Mouse (Mus musculus): ENCODE data around the gene Vwa5b1.

Vwa5b1 gene

DNA sequence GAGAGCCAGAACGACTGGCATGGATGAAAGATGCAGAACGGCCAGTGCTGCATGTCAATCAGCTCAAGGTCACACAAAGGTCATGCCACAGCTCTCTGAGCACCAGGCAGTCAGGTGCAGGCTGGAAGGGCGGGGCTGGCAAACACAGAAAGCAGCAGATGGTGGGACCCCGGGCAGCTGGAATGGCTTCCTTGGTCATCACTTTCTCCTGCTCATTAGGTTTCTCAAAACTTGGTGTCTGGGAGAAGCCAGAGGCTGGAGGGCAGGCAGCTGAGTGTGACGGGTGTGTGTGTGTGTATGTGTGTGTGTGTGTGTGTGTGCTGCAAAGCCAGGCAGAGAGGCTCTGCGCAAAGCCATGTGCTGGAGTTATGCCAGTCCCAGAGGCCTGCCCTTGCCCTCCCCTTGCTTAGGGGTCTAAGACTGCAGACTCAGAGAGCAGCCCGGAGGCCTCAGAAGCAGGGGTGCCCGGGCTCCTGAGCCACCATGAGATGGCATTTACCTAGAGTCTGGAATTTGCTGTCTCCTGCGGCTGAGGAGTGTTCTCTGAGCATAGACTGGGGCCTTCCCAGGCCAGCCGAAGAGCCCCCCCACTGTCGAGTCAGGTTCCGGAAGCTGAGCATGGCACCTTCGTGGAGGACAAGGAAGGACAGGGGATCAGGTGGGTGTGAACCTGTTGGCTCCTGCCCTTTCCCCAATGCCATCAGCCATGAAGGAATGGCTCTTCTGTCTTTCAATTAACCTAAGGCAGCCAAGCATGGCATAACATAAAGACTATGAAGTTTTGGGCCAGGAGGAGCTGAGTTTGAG is 60.7 kb downstream of the Vwa5b1 start:
- DNase-seq, result peak; percentile 70

DNA sequence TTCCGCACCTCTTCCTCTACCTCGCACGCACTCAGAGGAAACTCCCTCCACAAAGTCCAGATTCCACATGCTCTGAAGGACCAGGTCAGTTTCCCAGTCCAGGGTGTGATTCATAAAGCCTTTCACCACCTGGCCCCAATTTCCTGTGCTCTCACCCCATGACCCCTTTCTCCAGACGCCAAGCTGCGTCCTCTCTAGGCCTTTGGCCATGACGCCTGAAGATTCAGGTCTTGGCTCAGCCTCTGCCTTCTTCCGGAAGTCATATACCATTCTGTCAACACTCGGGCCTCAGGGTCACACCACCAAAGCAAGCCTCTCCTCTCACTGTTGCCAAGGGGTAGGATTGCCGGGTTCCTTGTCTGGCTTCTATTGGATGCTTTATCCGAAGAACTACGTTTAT is 65.8 kb downstream of the Vwa5b1 start:
- DNase-seq, result peak; percentile 78

DNA sequence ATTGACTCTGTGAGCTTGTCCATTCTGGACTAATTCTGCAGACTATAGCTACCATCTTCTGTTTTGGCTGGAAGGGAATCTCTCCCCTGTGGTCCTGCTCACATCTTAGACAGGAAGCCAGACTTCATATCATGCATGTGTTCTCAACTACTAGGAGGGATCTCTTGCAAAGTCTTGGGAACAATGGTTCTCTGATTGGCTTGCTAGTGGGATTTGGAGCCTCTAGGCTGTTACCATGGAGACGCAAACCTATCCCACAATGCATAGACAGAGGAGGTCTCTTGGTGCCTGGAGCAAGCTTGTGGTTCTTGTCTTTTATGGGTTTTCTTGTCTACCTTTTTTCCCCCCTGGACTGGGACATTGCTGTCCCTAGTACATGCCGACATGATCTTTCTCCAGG is 67.4 kb downstream of the Vwa5b1 start:
- DNase-seq, result no peak

DNA sequence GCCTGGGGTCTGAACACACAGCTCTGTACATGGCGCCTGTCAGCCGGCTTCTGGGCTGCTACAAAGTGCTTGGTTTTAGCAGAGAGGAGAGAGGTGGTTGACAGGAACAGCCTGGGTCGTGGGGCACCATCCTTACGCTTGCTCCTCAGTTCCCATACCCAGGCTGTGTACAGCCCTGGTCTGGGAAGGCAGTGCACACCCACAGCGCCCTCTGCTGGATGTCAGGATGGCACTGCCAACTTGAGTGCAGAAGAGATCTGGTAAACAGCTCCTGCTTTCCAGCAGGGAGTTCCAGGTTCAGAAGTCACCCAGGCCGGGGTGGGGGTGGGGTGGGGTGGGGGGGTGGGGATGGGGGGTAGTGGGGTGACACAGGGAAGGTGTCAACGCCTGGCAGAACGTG is 73.7 kb downstream of the Vwa5b1 start:
- DNase-seq, result peak; percentile 74

DNA sequence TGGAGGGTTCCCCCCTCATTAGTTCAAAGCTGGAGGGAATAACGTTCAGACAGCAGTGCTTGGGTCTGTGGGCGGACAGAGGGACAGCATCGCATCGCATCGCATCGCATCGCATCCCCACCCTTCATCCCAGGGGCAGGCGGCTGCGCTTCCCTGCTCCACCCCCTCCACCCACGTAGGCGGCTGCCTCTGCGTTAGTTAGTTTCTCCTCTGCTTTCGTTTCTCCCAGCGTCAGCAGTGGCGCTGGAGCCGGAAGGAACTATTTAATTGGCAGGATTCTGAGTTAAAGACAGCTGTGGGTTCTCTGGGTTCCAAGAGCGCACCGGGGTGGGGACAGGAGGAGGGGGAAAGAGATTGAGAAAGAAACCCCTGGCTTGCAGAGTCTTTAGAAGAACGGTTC is 80.2 kb downstream of the Vwa5b1 start:
- DNase-seq, result peak; percentile 31

DNA sequence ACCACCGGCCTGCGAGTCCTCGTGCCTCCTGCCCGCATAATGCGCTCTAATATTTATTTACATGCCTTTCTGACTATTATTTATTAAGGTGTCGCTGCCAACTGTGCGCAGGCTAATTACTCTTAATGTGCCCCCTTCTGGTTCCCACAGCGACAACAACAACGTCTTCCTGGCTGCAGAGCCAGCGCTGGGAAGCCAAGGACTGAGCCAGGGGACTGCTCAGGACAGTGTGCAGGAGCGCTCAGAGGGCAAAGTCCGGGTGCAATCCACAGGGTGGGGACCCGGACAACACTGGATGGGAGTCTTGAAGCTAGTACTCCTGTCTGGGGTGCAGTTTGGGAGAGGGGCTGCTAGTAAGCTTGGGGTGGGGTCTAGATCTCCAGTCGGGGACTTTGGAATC is 80.8 kb downstream of the Vwa5b1 start:
- peak; percentile 28 for DNase-seq

DNA sequence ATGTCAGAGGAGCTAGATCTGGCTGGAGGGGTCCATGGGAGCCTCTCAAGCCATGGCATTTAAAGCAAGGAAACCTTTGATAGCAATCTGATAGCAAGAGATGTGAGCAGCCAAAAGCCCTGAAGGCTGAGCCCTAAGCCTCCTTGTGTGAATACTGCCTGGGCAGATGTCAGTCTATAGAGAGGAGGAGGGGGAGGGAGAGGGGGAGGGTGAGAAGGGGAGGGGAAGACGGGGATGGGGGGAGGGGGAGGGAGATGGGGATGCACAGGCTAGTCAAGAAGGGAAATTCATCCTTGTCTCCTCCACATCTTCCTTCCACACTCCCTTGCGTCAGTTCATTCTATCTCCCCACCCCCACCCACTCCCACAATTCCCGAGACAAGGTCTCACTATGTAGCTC is 81.4 kb downstream of the Vwa5b1 start:
- no peak for DNase-seq

DNA sequence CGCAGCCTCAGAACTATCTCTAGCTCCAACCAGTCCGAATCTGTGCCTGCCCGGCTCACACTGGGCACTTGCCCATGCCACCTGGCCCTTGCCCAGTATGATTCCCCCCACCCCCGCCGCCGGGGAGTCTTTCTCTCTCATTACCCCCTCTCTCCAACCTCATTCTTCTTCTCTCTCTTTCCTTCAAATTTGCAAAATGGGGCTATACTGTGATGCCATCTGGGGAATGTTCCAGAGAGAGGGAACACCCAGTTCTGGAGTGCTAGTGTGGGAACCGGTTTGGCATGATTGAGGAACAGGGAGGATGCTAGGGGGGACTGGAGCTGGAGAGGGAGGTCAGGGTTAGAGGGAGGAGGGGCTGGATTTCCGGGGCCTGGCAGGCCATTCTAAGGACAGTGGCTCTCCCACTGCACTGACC is 82.2 kb downstream of the Vwa5b1 start:
- no peak for DNase-seq

DNA sequence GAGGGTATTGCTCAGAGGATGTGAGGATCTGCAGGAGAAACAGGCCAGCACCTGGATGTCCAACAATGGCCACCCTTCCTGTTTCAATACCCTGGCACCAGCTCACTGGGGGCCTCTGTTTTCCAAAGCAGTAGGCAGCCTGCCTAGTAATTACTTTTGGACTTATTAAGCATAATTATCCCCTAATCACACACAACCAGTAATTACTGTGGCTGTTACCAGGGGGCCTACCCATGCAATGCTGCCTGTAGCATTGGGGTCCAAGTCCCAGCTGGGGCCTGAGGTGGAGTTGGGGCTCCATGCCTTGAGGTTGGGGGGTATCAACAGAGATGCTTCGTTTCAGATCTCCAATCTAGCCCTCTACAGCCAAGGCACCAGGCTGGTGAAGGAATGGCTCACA is 82.6 kb downstream of the Vwa5b1 start:
- DNase-seq, result no peak

DNA sequence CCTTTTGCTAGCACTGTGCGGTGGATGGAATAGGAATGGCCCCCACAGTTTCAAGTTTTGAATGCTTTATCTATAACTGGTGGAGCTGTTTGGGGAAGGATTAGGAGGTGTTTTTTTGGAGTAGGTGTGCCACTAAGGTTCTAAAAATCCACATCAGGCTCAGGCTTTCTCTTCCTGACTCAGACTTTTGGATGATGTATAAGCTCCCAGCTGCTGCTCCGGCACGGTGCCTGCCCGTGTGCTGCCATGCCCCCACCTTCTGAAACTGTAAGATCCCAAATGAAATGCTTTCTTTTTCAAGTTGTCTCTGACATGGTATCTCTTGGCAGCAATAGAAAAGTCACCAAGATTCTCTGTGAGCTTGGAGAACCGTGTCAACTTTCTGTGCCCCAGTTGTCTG is 84.1 kb downstream of the Vwa5b1 start:
- no peak for DNase-seq

DNA sequence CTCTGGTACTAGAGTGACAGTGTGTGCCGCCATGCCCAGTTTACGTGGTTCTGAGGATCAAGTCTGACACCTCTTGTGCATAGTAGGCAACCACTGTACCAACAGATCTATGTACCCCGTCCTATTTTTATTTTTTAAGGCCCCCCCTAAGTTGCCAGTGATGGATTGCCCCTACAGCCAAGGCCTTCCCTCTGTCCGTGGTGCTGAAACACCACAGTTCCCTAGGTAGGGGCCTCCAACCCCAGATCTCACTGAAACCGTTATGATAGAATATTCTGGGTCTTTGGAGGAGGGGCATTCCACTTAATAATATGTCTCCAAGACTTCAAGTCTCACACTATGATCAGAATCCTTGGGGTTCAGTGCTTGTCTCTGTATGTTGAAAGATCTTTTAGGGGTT is 85.1 kb downstream of the Vwa5b1 start:
- DNase-seq, result no peak

DNA sequence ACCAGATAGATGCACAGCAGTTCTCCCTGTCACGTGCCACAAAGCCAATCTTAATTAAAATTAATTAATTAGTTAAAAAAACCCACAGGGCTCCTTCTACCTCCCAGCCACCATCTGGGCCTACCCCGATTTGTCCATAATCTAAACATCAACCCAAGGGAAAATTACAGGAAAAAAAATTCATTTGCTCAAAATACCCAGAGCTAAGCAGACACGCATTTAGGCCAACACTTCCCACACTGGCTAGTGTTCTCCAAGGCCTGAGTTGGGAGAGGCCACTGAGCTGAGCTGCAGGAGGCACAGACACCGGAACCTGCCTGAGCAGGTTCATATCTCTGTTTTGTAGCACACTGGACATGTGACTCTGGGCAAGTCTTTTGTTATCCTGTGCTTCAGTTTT is 86.7 kb downstream of the Vwa5b1 start:
- DNase-seq, result no peak

DNA sequence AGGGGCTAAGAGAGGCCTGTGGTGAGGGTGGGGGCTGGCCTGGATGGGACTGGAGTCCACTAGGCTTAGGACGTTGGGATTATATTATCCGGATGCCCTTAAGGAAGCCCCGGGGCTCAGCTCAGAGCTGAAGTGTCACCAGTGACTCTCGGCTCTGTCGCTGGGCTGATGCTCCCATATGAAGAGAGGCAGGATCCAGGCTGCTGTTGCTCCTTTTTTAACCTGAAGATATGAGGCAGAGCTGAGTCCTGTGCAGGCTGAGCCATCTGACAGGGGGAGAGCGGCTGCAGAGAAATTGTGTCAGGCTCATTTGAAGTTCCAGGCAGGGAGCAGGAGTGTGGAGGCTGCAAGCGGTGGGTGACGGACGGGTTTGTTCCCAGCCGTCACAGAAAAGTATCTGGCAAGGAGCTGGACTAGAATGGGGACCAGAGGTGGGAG is 87.5 kb downstream of the Vwa5b1 start:
- DNase-seq, result no peak

DNA sequence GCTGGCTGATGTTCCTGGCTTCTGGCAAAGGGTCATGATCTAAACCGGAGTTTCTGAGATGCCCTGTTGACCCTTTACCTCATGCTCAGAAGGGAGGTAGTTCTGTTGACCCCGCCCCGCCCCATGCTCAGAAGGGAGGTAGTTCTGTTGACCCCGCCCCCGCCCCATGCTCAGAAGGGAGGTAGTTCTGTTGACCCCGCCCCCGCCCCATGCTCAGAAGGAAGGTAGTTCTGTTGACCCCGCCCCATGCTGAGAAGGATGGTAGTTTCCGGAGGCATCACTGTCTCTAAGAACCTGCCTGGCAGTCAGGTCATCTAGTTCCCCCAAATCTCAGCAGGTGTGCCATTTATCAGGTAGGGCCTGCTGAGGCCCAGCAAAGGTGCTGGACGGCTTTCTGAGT is 88.1 kb downstream of the Vwa5b1 start:
- DNase-seq, result no peak

DNA sequence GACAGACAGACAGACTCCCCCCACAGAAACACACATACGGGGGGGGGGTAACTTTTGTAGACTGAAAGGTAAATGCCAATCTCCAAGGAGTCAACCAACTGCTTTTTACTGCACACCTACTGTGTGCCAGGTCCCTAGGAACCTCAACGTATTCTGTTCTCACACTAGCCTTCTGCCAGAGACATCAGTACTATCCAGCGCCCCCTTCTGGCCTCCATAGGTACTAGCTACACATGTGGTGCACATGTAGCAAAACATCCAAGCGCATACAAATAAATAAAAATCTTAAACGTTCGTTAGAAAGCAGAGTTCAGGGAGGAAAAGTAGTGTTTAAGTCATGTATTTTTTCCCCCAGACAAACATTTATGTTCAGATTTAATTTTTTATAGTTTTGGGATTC is 88.6 kb downstream of the Vwa5b1 start:
- DNase-seq, result no peak

DNA sequence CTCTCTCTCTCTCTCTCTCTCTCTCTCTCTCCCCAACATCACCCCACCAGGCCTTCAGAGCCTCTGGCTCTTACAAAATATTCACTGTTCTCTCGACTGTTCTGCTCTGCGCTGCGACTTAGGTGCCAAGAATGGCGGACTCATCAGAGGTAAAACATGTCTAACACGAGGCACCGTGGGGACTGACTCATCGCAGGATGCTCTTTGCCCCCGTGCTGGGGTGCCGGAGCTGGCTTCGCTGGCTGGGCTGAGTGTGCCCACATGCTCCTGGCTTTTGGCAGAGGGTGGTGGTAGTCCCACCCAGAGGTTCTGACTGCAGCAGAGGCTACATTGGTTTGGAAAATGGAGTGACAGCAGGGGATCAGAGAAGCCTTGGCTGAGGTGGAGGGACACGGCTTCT is 89.4 kb downstream of the Vwa5b1 start:
- DNase-seq, result peak; percentile 49

DNA sequence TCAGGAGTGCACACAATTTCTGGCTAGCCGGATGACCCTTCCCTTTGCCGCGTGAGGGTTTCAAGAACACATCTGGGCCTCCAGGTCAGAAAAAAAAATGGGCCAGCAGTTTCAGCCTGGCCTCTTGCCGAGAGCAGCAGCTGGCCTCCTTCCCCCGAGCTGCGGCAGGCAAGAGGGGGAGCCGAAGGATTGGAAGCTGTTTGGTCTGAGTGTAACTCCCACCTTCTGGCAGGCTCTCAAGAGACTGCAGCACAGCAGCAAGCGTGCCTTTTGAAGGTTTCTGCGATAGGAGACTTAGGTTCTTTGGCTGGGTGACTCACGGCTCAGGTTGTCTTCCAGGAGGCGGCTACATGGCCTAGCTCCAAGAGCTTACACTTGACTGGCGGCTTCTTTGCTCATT is 92.5 kb downstream of the Vwa5b1 start:
- peak; percentile 17 for DNase-seq

DNA sequence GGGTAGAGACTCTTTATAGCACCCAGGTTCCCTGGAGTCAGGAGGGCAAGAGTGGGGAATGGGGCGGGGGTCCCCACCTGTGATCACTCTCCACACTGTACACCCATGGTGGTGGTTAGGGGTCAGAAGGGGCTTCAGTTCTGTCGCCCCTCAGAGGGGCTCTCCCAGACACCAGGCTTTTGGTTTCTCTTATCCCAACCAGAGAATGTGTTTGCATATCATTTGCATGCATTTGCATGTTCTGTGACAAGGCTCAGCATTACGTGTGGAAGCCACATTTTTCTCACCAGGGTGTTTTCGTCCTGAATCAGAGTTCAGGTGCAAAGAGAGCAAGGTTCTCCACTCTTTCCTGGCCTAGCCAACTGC is 97.6 kb downstream of the Vwa5b1 start:
- no peak for DNase-seq

DNA sequence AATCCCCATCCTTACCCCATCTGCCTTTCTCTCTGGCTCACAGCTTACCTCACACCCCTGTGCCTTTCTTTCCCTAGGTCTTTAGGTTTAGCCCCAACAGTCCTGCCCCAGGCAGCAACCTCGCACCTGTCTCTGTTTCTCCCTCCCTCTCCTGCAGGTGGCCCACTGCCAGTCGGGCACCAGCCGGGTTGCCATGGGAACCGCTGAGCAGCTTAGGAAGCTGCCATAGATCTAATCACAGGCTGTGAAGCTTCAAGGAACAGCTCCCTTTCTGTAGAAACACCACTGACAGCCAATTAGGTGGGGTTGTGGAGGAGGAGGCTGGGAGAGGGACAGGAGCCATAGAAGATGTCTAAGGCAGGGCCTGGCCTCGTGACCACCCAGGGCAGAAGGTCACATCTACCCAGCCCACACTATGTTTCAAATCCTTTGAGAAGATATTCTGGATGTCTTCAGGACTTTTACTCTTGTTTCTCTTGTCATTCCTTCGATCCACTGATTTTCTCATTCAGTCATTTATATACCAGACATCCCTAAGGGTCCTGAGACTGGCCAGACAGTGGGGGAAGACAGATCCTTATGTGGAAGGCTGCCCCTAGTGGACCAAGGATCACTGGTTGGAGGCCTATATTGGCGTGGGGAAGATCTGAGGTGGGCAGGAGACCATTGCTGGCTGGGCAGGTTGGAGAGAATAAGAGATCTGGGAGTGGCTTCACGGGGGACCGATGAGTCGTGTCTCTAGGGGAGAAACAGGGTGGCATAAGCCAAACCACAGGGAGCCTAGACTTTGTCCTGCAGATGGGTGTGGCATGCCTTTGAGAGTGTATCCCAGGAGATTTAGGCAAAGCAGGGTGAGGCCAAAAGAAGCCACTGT is 98.2 kb downstream of the Vwa5b1 start:
- DNase-seq, result no peak

DNA sequence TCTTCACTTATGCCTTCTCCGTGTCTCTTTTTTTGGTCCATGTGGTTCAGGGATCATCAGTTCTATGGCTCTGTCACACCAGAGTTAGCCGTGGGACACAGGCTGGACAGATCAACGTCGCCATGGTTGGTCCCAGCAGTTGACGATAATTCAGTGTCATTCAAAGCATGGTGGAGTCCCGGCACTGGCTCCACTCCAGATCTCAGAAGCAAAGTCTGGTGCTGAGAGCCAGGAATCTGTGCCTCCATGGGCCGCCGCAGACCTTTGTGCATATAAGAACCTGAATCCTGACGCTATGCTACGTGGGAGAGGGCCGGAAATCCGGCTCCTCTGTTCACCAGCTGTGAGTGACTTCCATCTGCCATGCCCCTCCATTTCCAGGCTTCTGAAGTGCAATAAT is 100.1 kb downstream of the Vwa5b1 start:
- DNase-seq, result no peak

DNA sequence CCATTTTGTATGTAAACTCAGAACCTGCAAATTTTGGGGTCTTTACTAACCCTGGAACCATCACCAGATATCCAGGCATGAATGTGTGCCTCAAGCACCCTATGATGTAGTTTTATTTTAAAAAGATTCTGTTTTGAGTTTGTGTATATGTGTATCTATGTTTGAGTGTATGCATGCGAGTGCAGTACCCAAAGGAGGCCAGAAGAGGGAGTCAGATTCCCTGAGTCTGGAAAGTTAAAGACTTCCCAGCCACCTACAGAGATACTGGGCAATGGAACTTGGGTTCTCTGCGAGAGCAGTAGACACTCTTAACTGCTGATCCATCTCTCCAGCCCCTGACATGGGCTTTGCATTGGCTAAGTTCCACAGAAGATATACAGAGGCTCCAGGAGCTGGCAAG is 101.8 kb downstream of the Vwa5b1 start:
- no peak for DNase-seq

DNA sequence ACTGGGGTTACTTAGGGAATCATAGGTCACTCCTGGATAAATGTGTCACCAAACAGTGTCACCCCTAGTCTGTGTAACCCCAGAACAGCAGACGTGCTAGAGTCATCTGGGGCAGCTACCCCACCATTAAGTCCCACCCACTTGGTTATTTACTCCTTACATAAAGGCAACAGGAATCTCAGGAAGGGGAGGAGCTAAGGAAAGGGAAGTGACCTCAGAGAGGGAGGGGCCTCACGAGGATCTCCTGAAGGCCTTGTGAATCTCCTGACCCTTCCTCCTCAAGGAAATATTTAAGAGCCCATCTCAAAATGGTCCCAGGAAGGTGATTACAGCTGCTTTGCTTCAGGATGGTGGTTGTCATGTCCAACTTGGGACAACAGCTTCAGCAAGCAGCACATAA is 103.9 kb downstream of the Vwa5b1 start:
- no peak for DNase-seq

DNA sequence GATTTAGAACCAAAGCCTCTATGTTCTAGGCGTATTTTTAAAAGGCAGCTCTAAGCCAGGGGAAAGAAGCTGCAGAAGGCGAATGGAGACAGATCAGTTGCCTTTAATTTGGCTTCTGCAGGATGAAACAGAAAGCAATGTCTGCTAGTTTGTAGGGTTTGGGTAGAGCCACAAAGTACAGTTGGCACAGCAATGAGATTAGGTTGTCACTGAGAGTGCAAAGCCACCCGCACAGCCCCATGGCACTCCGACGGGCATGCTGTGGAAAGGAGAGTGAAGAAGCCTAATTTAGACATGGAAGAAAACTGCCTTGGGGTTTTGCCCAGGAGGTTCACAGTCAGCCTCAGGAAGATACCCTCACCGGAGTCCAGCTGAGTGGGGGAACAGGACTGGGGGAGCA is 105.7 kb downstream of the Vwa5b1 start:
- DNase-seq, result no peak

DNA sequence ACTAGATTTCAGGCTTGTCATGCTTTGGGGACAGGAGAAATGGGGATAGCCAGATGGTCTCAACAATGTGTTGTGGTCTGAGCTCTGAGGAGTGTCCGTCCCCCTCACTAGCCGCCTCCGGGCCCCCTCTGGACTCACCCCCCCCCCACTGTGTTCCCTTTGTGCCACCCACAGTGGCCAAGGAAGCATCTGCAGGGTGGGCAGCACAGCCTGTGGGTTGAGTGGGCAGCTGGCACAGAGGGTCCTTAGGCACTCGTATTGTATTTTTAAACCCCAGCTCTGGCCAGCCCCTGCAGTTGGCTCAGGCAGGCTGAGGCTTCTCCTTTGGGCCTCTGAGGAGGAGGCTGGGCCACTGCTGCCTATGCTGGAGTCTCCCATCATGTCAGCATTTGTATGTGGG is 110.0 kb downstream of the Vwa5b1 start:
- no peak for DNase-seq
